Mouse (Mus musculus): ENCODE measurements at regions not wholly inside any gene's neighbourhood (a gene's known extent, or its start where the extent isn't known, plus 50 kb on each side); places are given as distances from the start of the nearest gene placed in this dataset.
A peak's percentile ranks its signal among the peaks of the same experiment; 100 is the strongest.

- no peak for DNase-seq
These were observed 105.5 kb upstream of the Unc5b start for GRCm38 (mm10) chr10:60936659-60937516.

- DNase-seq = peak; percentile 85
These were observed 103.2 kb upstream of the Unc5b start for GRCm38 (mm10) chr10:60934297-60935286.

- DNase-seq = peak; percentile 38
These were observed 102.5 kb upstream of the Unc5b start for GRCm38 (mm10) chr10:60933891-60934290.

GRCm38 (mm10) chr10:60932855-60933254, 101.5 kb upstream of the Unc5b start:
- no peak for DNase-seq

- no peak for DNase-seq
These were observed 100.6 kb upstream of the Unc5b start for GRCm38 (mm10) chr10:60931891-60932378.

- DNase-seq = no peak
These were observed 97.3 kb upstream of the Unc5b start for GRCm38 (mm10) chr10:60928646-60929045.

GRCm38 (mm10) chr10:60928164-60928563, 96.8 kb upstream of the Unc5b start:
- DNase-seq = no peak

- DNase-seq = no peak
These were observed 95.3 kb upstream of the Unc5b start for GRCm38 (mm10) chr10:60926632-60927031.

GRCm38 (mm10) chr10:60925644-60926043, 94.3 kb upstream of the Unc5b start:
- no peak for DNase-seq

GRCm38 (mm10) chr10:60925198-60925597, 93.8 kb upstream of the Unc5b start:
- no peak for DNase-seq

- no peak for DNase-seq
These were observed 92.4 kb upstream of the Unc5b start for GRCm38 (mm10) chr10:60923806-60924205.

- no peak for DNase-seq
These were observed 89.2 kb upstream of the Unc5b start for GRCm38 (mm10) chr10:60920621-60921020.

- no peak for DNase-seq
These were observed 86.6 kb upstream of the Unc5b start for GRCm38 (mm10) chr10:60918020-60918419.

GRCm38 (mm10) chr10:60914391-60914790, 83.0 kb upstream of the Unc5b start:
- no peak for DNase-seq

- no peak for DNase-seq
These were observed 82.1 kb upstream of the Unc5b start for GRCm38 (mm10) chr10:60913456-60913900.

- DNase-seq = peak; percentile 14
These were observed 73.0 kb upstream of the Unc5b start for GRCm38 (mm10) chr10:60904351-60904750.

- DNase-seq = no peak
These were observed 69.6 kb upstream of the Unc5b start for GRCm38 (mm10) chr10:60900992-60901391.

- no peak for DNase-seq
These were observed 62.4 kb upstream of the Unc5b start for GRCm38 (mm10) chr10:60893810-60894147.

- DNase-seq = no peak
These were observed 61.9 kb upstream of the Unc5b start for GRCm38 (mm10) chr10:60893130-60893809.

- peak; percentile 38 for DNase-seq
These were observed 61.3 kb upstream of the Unc5b start for GRCm38 (mm10) chr10:60892730-60893129.

- DNase-seq = no peak
These were observed 60.2 kb upstream of the Unc5b start for GRCm38 (mm10) chr10:60891476-60892170.

- DNase-seq = no peak
These were observed 58.4 kb upstream of the Unc5b start for GRCm38 (mm10) chr10:60889792-60890191.

Measured in lung, postnatal 36 days (tissue).